Mouse (Mus musculus): ENCODE data around the gene Myh11.
A peak's percentile ranks its signal among the peaks of the same experiment; 100 is the strongest.

- TF ChIP-seq CTCF (IDR thresholded peaks at IDR 0.05; ENCODE audit: low read depth) (peak; percentile 49), EP300 (optimal IDR thresholded peaks at IDR 0.05) (no peak)
These were observed 132.6 kb downstream of the Myh11 start for GRCm38 (mm10) chr16:14158536-14158935.
